Mouse (Mus musculus): Measurements from ENCODE around the gene Hipk4.

Gene Hipk4

DNA sequence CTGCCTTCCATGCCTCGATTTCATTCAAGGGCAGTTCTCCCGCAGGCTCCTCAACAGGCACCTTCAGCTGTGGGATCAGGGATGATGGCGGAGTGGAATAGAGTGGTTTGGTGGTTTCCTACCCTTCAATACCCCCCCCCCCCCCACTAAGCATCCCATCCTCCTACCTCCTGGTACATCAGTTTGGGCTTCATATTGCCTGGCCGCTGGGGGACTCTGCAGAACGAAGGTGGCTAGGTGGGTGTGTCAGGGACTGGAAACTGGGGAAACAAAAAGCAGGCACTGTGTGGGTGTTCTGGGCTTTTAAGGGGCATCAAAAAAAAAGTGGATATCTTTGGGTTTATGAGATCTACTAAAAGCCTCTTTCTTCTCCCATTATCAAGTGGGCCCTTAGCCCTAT, 18.9 kb downstream of the Hipk4 start:
- DNase-seq: no peak

DNA sequence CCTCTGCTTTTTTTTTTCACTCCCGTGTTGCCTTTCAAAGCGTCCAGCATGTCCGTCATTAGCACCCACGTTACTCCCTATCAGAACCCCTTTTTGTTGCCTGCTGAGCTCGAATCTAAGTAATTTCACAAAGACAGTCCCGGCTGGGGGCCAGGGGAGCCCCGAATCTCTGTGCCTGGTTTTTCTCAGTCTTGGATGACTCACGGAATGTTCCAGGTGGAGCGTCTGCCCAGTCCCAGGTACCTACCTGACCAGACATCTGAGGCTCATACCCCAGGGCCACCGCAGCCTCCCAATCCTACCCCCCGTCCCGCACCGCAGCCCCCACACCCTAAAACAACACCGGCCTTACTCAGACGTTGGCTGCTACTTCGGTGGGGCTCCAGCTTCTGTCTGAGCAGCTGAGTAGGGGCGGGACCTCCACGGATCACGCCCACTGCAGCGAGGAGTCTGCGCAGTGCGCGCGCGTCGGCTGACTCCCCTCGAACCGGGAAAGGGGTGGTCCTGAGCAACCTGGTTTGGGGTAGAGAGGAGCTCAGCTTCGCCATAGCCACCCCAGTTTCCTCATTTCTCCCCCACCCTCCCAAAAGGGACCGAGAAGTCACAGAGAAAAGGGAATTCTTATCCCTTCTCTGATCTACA, 19.4 kb downstream of the Hipk4 start:
- peak; percentile 94 to 96 for DNase-seq

DNA sequence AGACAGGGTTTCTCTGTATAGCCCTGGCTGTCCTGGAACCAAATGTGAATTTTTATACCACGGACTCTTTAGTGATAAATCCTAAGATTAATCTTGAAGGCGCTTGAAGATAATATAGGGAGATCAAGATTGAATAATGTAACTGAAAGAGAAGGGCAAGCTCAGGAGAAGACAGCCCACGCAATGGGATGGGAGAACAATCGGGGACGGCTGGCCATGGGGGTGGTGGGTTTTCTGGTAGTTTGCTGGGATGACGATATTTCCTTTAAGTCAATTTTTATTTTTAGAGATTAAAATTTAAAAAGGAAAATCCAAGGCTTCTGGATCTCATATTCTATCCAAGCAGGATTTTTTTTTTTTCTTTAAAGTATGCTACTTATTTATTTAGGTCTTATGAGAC, 20.0 kb downstream of the Hipk4 start:
- no peak for DNase-seq

DNA sequence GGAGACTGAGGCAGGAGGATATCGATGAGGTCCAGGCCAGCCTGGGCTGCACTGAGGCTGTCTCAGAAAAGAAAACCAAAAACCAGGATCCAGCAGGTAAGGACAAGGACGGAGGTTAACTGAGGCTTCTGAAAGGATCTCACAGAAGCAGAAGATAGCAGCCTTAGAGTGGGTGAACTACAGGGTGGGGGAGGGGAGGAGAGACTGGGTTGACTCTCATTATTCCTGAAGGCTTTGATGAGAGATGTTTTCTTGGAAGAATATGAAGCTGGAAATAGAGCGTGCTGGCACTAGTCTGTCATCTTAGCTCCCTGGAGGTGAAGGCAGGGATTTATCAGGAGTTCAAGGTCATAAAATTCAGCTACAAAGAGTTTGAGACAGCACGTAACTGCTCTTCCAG, 20.8 kb downstream of the Hipk4 start:
- no peak for DNase-seq

DNA sequence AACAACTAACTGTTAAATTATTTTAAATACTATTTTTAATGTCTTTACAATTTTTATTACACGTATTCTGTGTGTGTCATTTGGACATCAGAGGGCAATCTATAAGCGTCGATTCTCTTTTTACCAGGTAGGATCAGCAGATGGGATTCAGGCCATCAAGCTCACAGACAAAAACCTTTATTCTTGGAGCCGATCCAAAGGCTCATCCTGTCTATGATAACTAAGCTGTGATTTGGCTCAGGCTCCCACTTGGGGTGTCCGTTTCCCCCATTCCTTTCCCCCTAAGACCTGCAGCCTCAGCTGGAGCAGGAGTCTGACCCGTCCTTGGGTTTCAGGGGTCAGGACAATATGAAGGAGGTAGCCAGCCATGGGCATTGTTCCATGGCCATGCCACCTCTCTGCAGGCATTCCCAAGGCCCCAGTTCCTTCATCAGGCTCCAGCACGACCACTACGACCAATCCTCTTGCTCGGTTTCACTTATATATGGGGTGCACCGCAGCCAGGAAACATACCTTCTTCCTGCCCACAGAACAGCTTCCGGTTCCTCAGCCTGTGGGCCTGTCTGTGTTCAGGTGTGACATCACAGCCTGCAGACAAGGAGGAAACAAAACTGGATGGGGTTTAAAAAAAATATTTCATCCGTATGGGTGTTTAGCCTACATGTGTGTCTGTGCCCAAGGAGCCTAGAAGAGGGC, 21.8 kb downstream of the Hipk4 start:
- peak; percentile 72 to 84 for DNase-seq

DNA sequence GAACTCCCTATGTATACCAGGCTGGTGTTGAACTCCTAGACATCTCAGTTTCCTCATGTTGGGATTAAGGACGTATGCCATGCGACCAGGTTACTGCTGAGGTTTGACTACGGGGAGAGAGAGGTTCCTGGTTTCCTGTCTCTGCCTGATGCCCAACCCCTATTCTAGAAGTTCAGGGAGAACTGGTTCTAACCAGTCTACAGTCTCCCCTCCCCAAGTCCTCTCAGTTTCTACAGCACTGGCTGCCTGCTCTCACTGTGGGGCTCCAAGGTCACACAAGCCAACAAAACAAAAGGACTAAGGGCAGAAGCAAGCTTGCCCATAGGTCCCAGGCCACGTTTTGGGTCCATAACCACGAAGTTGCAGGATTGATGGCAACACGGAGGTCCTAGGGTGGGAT, 26.5 kb downstream of the Hipk4 start:
- DNase-seq: no peak

DNA sequence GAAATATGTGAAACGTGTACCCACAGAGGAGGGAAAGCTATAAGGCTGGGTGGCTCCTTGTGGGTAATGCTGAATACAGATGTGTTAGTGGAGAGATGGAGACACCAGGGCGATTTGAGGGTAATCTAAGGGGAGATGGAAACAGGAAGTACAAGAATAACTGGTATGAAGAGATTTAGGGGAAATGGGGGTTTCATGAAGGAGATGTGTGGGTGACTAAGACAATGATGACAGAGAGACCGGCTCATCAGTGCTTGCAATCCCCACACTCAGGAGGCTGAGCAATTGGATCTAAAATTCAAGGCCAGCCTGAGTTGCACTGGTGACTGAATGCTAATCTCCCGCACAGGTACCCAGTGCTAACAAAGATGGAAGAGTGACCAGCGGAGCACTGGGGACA, 29.0 kb downstream of the Hipk4 start:
- no peak for DNase-seq

DNA sequence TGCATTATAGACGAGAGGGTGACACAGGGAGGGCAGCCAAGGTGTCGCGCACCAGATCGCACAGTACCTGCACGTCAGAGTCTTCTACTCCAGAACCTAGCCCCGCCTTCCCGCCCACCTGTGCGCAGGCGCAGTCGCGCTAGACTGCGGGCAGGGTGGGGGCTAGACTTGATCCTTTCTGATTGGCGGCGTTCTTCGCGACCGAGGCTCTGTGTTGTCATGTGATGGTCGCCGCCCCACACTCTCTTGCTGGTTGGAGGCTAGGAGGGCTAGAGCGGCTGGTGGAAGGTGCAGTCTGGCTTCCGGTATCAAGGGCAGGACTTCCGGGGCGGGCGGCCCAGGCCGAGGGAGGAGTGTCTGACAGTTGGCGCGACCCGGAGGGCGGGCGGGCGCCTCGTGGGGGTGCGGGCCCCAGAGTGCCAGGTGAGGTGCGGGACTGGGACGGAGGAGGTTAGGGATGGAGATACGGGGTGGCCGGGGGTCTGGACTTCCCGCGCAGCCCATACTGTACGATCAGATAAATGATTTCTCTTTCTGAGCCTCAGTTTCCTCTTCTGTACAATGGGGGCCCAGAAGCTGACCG, 30.0 kb downstream of the Hipk4 start, which contains the start of the genes Pld3 and 2310022A10Rik:
Pld3 (minus strand) TSS at position 288 of the 583 bp plus-strand sequence.
2310022A10Rik (plus strand) TSS at position 303 of the 583 bp plus-strand sequence.
- peak; percentile 94 to 97 for DNase-seq

DNA sequence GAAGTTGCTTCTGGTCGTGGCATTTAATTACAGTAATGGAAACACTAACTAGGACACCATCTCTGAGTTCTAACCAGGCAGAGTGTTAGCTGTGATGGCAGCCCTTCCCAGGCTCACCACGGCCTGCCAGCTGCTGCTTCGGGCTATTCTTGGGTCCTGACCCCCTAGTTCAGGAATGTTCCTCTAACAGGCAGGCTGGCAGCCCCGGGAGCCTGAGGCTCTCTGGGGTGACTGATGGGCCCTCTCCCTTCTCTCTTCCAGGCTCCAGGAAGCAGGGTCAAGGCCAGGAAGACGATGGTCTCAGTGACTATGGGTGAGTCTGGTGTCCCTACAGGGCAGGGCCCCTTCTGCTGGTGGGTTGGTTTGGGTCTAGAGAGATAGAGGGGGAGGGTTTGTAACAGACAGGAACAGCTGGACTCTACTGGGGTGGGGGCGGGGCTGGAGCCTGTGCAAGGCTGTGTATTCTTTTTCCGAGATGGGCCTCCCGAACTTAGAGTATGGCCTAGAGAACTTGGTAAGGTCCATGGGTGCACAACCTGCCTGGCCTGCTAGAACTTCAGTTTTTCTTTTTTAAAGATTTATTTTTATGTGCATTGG, 37.3 kb downstream of the Hipk4 start:
- DNase-seq: no peak

DNA sequence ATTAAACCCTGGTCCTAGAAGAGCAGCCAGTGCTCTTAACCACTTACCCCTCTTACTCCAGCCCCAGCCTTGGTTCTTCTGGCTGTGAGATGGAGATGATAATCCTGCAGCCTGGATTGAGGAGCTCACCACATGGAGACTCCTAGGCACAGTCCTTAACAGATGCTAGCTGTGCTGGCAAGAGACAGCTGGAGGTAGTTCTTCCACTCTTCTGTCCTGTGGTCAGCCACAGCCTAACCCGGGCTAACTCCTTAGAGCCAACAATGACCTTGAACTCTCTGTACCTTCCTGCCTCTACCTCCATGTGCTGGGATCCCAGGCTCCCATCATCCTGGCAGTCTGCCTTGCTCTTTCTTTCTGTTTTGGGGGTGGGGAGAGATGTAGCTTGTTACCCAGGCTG, 37.9 kb downstream of the Hipk4 start:
- DNase-seq: no peak

DNA sequence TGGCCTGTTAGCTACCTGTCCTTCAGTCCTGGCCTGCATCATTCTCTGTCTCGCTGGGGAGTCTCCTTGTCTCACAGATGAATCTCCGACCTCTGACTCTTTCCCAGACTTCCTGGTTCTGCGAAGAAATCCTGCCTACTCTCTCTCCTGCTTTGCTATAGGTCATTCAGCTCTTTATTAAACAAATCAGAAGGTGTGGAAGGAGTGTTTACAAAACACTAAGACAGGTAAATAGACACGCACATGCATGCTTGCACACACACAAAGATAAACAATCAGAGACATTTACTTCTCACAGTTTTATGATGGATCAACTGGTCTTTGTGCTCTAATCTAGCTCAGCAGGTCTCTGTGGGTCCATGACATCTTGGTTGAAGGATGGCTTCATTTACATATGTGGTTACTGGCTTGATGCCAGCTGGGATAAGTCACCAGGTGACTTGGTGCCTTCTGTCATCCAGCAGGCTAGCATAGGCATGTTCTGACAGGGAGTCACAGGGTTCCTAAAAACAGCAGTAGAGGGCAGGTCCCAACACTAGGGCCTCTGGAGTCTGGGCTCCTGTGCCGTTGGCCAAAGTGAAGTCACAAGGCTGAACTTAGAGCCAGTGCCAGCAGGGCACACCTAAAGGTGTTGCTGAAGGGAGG, 46.6 kb downstream of the Hipk4 start:
- no peak for DNase-seq

DNA sequence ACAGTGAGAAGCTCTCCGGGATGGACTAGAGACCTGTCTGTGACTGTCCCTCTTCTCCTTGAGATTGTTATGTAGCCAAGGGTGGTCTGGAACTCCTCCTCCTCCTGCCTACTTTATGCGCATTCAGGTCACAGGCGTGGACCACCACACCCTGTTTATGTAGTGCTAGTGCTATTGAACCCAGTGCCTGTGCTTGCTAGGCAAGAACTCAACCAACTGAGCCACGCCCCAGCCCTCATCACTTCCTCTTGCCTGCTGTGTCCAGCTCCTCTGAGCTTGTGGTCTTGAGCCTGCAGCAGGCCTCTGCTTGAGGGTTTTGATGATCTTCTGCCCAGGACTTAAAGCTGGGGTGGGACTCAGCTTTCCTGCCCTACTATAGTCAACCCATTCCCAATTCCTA, 49.1 kb downstream of the Hipk4 start:
- DNase-seq: no peak

DNA sequence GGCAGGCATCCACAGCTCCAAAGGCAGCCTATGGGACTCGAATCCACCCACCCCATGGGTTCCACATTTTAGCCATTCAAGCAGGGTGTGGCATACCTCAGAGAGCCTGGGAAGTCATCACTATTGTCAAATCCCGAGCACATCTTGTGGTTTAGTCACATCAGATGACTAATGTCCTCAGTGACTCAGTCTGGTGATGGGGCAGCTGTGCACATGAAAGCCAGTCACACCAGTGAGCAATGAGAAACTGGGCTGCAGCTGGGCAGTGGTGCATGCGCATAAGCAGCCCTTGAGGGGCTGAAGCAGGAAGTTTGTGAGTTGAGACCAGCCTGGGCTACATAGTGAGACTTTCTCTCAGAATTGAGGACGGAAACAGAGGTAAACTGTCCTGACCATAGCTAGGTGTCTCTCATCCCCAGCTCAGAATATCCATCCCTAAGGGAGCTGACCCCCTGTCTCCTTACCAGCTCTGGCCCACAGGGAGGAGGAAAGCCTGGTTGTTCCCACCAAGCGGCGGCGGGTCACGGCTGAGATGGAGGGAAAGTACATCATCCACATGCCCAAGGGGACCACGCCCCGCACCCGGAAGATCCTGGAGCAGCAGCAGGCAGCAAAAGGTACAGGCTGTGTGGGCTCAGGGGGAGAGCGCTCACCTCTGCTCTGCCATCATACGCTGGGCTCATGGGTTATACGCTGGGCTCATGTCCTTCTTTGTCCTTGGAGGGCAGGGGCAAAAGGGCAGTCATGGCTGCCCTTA, 51.2 kb downstream of the Hipk4 start:
- no peak for DNase-seq

DNA sequence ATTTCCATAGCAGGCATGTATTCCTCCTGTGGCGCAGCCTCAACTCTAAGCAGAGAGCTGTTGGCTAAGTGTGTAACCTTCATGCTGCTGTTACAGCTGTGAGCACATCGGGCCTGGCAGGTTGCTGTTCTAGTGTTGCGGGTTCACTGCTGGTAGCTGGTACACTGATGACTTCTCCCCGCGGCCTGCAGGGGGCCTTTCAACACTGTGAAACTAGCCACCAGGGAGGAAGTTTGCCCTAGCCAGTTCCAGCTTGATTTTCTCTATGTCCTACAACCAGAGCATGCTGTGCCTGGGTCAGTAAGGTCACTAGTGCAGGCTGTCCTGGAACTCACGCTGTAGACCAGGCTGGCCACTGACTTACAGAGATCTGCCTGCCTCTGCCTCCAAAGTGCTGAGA, 53.8 kb downstream of the Hipk4 start:
- DNase-seq: peak; percentile 56 to 59

DNA sequence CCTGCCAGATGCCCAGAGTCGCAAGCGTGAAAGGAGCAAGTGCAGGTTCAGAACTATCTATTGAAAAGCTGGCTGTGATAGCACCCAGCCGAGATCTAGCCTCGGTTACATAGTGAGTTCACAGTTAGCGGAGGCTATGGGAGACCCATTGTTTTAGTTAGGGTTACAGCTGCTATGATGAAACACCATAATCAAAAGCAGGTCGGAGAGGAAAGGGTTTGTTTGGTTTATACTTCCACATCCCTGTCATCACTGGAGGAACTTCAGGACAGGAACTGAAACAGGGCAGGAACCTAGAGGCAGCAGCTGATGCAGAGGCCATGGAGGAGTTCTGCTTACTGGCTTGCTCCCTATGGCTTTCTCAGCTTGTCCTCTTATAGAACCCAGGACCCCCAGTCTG, 54.5 kb downstream of the Hipk4 start:
- no peak for DNase-seq

DNA sequence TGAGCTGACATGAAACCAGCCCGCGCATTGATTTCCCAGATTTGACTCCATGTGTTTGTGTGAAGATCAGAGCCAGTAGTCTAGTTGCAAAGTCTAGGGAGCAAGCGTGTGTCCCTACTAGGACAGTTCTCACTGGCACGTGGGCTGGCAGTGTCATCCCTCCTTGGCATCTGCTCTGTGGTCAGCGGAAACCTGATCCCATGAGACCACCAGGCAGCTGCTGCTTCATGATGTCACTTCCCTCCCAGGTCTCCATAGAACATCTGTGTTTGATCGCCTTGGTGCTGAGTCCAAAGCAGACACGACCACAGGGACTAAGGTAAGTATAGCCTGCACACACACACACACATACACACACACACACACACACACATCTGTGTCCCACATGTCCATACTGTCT, 55.4 kb downstream of the Hipk4 start:
- DNase-seq: no peak

DNA sequence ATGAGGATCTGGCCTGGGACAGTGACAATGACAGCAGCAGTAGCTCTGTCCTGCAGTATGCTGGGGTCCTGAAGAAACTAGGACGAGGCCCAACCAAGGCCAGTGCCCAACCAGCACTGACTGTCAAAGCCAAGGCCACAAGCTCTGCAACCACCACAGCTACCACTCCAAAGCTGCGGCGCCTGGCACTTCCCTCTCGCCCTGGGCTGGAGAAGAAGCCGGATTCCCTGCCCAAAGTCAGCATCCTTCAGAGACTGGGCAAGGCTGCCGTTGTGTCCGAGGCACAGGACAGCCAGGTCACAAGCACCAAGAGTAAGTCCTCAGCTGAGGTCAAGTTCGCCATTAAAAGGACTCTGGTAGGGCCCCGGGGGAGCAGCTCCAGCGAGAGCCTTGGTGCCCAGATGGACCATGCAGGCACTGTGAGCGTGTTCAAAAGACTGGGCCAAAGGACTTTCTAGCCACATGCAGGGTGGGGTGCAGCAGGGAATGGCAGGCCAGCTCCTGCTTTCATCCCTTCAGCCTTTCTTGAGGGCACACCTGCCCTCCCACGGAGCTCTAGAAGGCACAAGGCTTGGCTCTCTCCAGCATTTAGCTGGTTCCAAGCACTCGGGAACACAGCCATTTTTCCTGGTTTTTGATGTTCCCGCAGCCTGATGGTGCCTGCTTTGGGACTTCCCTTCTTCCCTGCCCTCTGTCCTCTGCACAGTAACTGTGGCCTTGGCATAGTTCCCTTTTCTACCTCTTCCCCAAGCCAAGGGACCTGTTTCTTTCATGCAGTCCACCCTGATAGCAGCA, 57.5 kb downstream of the Hipk4 start:
- no peak for DNase-seq

Data from thymus, postnatal 36 days (tissue).